Mouse (Mus musculus) heart, embryonic 16.5 days (tissue): ENCODE measurements at regions not wholly inside any gene's neighbourhood (a gene's known extent, or its start where the extent isn't known, plus 50 kb on each side); places are given as distances from the start of the nearest gene placed in this dataset.

Experiments
- ATAC-seq: fragments of 200-750 bp; cut with Nextera tagmentation; replicated peaks from 2 replicates; pipeline ENCODE4 v1.8.0; 2017; ENCODE audit warnings: moderate number of reproducible peaks; ENCODE audit not compliant: insufficient read depth, low FRiP score; ENCODE audit errors: extremely low read depth
- H3K27ac ChIP-seq: fragments of 300-500 bp; sonication (generic); 2 replicates; pipeline ENCODE4 v1.5.1; 2014; ENCODE audit warnings: mild to moderate bottlenecking, low read length, control low read depth, moderate library complexity
- H3K27me3 ChIP-seq: fragments of 300-500 bp; sonication (generic); 2 replicates; pipeline ENCODE4 v1.6.1; 2014; ENCODE audit warnings: low read length, mixed read lengths; ENCODE audit not compliant: control insufficient read depth, insufficient read depth
- H3K36me3 ChIP-seq: fragments of 300-500 bp; sonication (generic); 2 replicates; pipeline ENCODE4 v1.6.1; 2014; ENCODE audit not compliant: control insufficient read depth, insufficient read depth
- H3K4me1 ChIP-seq: fragments of 300-500 bp; sonication (generic); 2 replicates; pipeline ENCODE4 v1.6.1; 2014; ENCODE audit warnings: low read length, mixed read lengths; ENCODE audit not compliant: control insufficient read depth, insufficient read depth
- H3K4me2 ChIP-seq: fragments of 300-500 bp; sonication (generic); 2 replicates; pipeline ENCODE4 v1.6.1; 2014; ENCODE audit warnings: low read depth, mild to moderate bottlenecking, control low read depth, low read length
- H3K4me3 ChIP-seq: fragments of 300-500 bp; sonication (generic); 2 replicates; pipeline ENCODE4 v1.5.1; 2014; ENCODE audit warnings: mild to moderate bottlenecking, control low read depth, low read length
- H3K9ac ChIP-seq: fragments of 300-500 bp; sonication (generic); 2 replicates; pipeline ENCODE4 v1.6.1; 2014; ENCODE audit warnings: low read length, control low read depth
- H3K9me3 ChIP-seq: fragments of 300-500 bp; sonication (generic); replicated peaks from 2 replicates; pipeline ENCODE4 v1.6.1; 2016; ENCODE audit warnings: low read length; ENCODE audit not compliant: control insufficient read depth
- WGBS: fragments of 180-500 bp; shearing (Covaris S2); extraction: QIAGEN DNeasy Blood & Tissue Kit; methylation state at CpG from one replicate; pipeline ENCODE4 v1.1.7; 2014; 5-methylcytosine and 5-hydroxymethylcytosine counted together

GRCm38 (mm10) chr10:21758122-21758521, 123.9 kb upstream of the Sgk1 start:
- 73% methylated on average over 6 of the region's 6 CpGs for WGBS
- no peak for ATAC-seq

GRCm38 (mm10) chr10:21762516-21762915, 119.5 kb upstream of the Sgk1 start:
- Histone ChIP-seq H3K36me3 (no peaks in the 10 kb centered on the region), H3K4me1 (no peaks in the 10 kb centered on the region), H3K9me3 (no peaks in the 10 kb centered on the region), H3K9ac (no peak overlapping the region), H3K27ac (no peak overlapping the region), H3K27me3 (no peaks in the 10 kb centered on the region), H3K4me3 (no peak overlapping the region), H3K4me2 (no peak overlapping the region)
- ATAC-seq = no peak
- WGBS = 81% methylated on average over 5 of the region's 5 CpGs

More at GRCm38 (mm10) chr10:21758122-21758521, 123.9 kb upstream of the Sgk1 start:
- no peak overlapping the region for H3K4me2 ChIP-seq
- H3K27ac ChIP-seq = no peak overlapping the region
- no peaks in the 10 kb centered on the region for H3K27me3 ChIP-seq
- no peak overlapping the region for H3K4me3 ChIP-seq
- H3K4me1 ChIP-seq = no peaks in the 10 kb centered on the region
- H3K36me3 ChIP-seq = no peaks in the 10 kb centered on the region
- no peak overlapping the region for H3K9ac ChIP-seq
- H3K9me3 ChIP-seq = no peaks in the 10 kb centered on the region

GRCm38 (mm10) chr10:21763017-21763964, 118.7 kb upstream of the Sgk1 start:
- H3K4me3 ChIP-seq = no peak overlapping the region
- 89% methylated on average over 17 of the region's 17 CpGs for WGBS
- H3K27ac ChIP-seq = no peak overlapping the region
- no peaks in the 10 kb centered on the region for H3K27me3 ChIP-seq
- no peaks in the 10 kb centered on the region for H3K4me1 ChIP-seq
- ATAC-seq = no peak
- H3K9ac ChIP-seq = no peak overlapping the region
- H3K36me3 ChIP-seq = no peaks in the 10 kb centered on the region
- no peaks in the 10 kb centered on the region for H3K9me3 ChIP-seq
- H3K4me2 ChIP-seq = no peak overlapping the region

GRCm38 (mm10) chr10:21764090-21764489, 117.9 kb upstream of the Sgk1 start:
- ATAC-seq = no peak

GRCm38 (mm10) chr10:21764891-21765290, 117.1 kb upstream of the Sgk1 start:
- no peak overlapping the region for H3K4me2 ChIP-seq
- WGBS = 69% methylated on average over 13 of the region's 13 CpGs
- no peaks in the 10 kb centered on the region for H3K36me3 ChIP-seq
- ATAC-seq = no peak
- no peak overlapping the region for H3K4me3 ChIP-seq
- no peaks in the 10 kb centered on the region for H3K9me3 ChIP-seq
- H3K4me1 ChIP-seq = no peaks in the 10 kb centered on the region
- H3K9ac ChIP-seq = no peak overlapping the region
- H3K27me3 ChIP-seq = no peaks in the 10 kb centered on the region
- H3K27ac ChIP-seq = no peak overlapping the region

More at GRCm38 (mm10) chr10:21764090-21764489, 117.9 kb upstream of the Sgk1 start:
- no peaks in the 10 kb centered on the region for H3K27me3 ChIP-seq
- H3K4me3 ChIP-seq = no peak overlapping the region
- no peaks in the 10 kb centered on the region for H3K4me1 ChIP-seq
- H3K9me3 ChIP-seq = no peaks in the 10 kb centered on the region
- H3K27ac ChIP-seq = no peak overlapping the region
- no peaks in the 10 kb centered on the region for H3K36me3 ChIP-seq
- H3K9ac ChIP-seq = no peak overlapping the region
- 81% methylated on average over 8 of the region's 8 CpGs for WGBS
- H3K4me2 ChIP-seq = no peak overlapping the region

GRCm38 (mm10) chr10:21773548-21773947, 108.4 kb upstream of the Sgk1 start:
- 82% methylated on average over 4 of the region's 4 CpGs for WGBS
- no peak for ATAC-seq

GRCm38 (mm10) chr10:21775441-21775840, 106.5 kb upstream of the Sgk1 start:
- 84% methylated on average over 5 of the region's 5 CpGs for WGBS
- no peak overlapping the region for H3K27ac ChIP-seq
- no peaks in the 10 kb centered on the region; the same call in 1 of the 2 replicates for H3K9me3 ChIP-seq
- H3K4me2 ChIP-seq = no peak overlapping the region
- no peak overlapping the region for H3K4me3 ChIP-seq
- no peaks in the 10 kb centered on the region for H3K27me3 ChIP-seq
- H3K4me1 ChIP-seq = no peaks in the 10 kb centered on the region
- H3K9ac ChIP-seq = no peak overlapping the region
- ATAC-seq = no peak
- no peaks in the 10 kb centered on the region for H3K36me3 ChIP-seq

More at GRCm38 (mm10) chr10:21773548-21773947, 108.4 kb upstream of the Sgk1 start:
- H3K4me3 ChIP-seq = no peak overlapping the region
- no peaks in the 10 kb centered on the region for H3K4me1 ChIP-seq
- no peak overlapping the region for H3K9ac ChIP-seq
- H3K27me3 ChIP-seq = no peaks in the 10 kb centered on the region
- H3K9me3 ChIP-seq = no peaks in the 10 kb centered on the region; the same call in 1 of the 2 replicates
- no peak overlapping the region for H3K27ac ChIP-seq
- no peak overlapping the region for H3K4me2 ChIP-seq
- H3K36me3 ChIP-seq = no peaks in the 10 kb centered on the region

GRCm38 (mm10) chr10:21775911-21776761, 105.8 kb upstream of the Sgk1 start:
- Histone ChIP-seq H3K27ac (no peak overlapping the region), H3K27me3 (no peaks in the 10 kb centered on the region), H3K4me1 (no peaks in the 10 kb centered on the region), H3K36me3 (no peaks in the 10 kb centered on the region), H3K9me3 (no peaks in the 10 kb centered on the region; the same call in 1 of the 2 replicates), H3K4me3 (no peak overlapping the region), H3K9ac (no peak overlapping the region), H3K4me2 (no peak overlapping the region)
- 69% methylated on average over 12 of the region's 12 CpGs for WGBS
- ATAC-seq = no peak

- no peaks in the 10 kb centered on the region for H3K4me1 ChIP-seq
- ATAC-seq = no peak
- no peak overlapping the region for H3K27ac ChIP-seq
- no peaks in the 10 kb centered on the region for H3K36me3 ChIP-seq
- H3K4me3 ChIP-seq = no peak overlapping the region
- WGBS = 79% methylated on average over 8 of the region's 8 CpGs
- no peak overlapping the region for H3K4me2 ChIP-seq
- no peaks in the 10 kb centered on the region for H3K27me3 ChIP-seq
- no peaks in the 10 kb centered on the region for H3K9me3 ChIP-seq
- H3K9ac ChIP-seq = no peak overlapping the region
These were observed 105.3 kb upstream of the Sgk1 start for GRCm38 (mm10) chr10:21776762-21777080.
